Mouse (Mus musculus) embryonic facial prominence, embryonic 10.5 days (tissue): ENCODE measurements around the gene Cacna2d1. TPM values are rescaled to one million over a fixed set of nuclear protein-coding genes. Genes with fewer than 3 reads are reported as not detected.

ENCODE experiments used
- DNase-seq: peaks from one replicate; pipeline ENCODE4 v3.0.0-alpha.2; 2017; ENCODE audit warnings: low spot score
- H3K27ac ChIP-seq: fragments of 300-500 bp; sonication (generic); replicated peaks from 2 replicates; pipeline ENCODE4 v1.5.1; 2016; ENCODE audit warnings: mild to moderate bottlenecking
- H3K27me3 ChIP-seq: fragments of 300-500 bp; sonication (generic); replicated peaks from 2 replicates; pipeline ENCODE4 v1.6.1; 2016; ENCODE audit warnings: low read depth, mild to moderate bottlenecking; ENCODE audit not compliant: poor library complexity, severe bottlenecking
- H3K36me3 ChIP-seq: fragments of 300-500 bp; sonication (generic); replicated peaks from 2 replicates; pipeline ENCODE4 v1.6.1; 2016; ENCODE audit warnings: mild to moderate bottlenecking, moderate library complexity
- H3K4me1 ChIP-seq: fragments of 300-500 bp; sonication (generic); 2 replicates; pipeline ENCODE4 v1.6.1; 2016
- H3K4me3 ChIP-seq: fragments of 300-500 bp; sonication (generic); 2 replicates; pipeline ENCODE4 v1.5.1; 2016; ENCODE audit warnings: mild to moderate bottlenecking, moderate library complexity
- H3K9me3 ChIP-seq: fragments of 300-500 bp; sonication (generic); 2 replicates; pipeline ENCODE4 v1.6.1; 2016; ENCODE audit warnings: mild to moderate bottlenecking
- WGBS: fragments of 180-500 bp; shearing (Covaris S2); methylation state at CpG from one replicate; pipeline ENCODE4 v1.1.7; 2016; 5-methylcytosine and 5-hydroxymethylcytosine counted together
- polyA plus RNA-seq: library from polyadenylated mRNA; unstranded; fragments of >200 nt; fragmentation: Nextera tagmentation; extraction: Ambion mirVana; gene quantifications from 2 replicates; pipeline ENCODE4 v1.2.1, GENCODE M21; 2016

Cacna2d1 gene
- polyA plus RNA-seq, 1 experiment from 2014 or later, result 8.2 TPM

GRCm38 (mm10) chr5:16136839-16137238 is 202.3 kb downstream of the Cacna2d1 start:
- Histone ChIP-seq H3K36me3 (no peaks in the 10 kb centered on the region), H3K4me3 (no peak overlapping the region), H3K4me1 (no peaks in the 10 kb centered on the region), H3K9me3 (no peaks in the 10 kb centered on the region), H3K27me3 (no peaks in the 10 kb centered on the region), H3K27ac (no peak overlapping the region)
- 91% methylated on average over 2 of the region's 2 CpGs for WGBS
- DNase-seq, result no peak

GRCm38 (mm10) chr5:16146602-16147001 is 212.1 kb downstream of the Cacna2d1 start:
- Histone ChIP-seq H3K27me3 (no peaks in the 10 kb centered on the region), H3K27ac (no peak overlapping the region), H3K36me3 (no peaks in the 10 kb centered on the region), H3K9me3 (no peaks in the 10 kb centered on the region), H3K4me1 (no peaks in the 10 kb centered on the region), H3K4me3 (no peak overlapping the region)
- no peak for DNase-seq
- 92% methylated on average over 1 of the region's 1 CpGs for WGBS

- DNase-seq, result no peak
- H3K4me3 ChIP-seq, result no peak overlapping the region
- H3K9me3 ChIP-seq, result no peaks in the 10 kb centered on the region
- H3K4me1 ChIP-seq, result no peaks in the 10 kb centered on the region
- H3K27me3 ChIP-seq, result no peaks in the 10 kb centered on the region
- WGBS, result 78% methylated on average over 6 of the region's 6 CpGs
- no peak overlapping the region for H3K27ac ChIP-seq
- no peaks in the 10 kb centered on the region for H3K36me3 ChIP-seq
Observed at GRCm38 (mm10) chr5:16155375-16156284, 221.1 kb downstream of the Cacna2d1 start.

GRCm38 (mm10) chr5:16163270-16163669 is 228.8 kb downstream of the Cacna2d1 start:
- DNase-seq, result no peak
- H3K4me1 ChIP-seq, result no peaks in the 10 kb centered on the region
- H3K36me3 ChIP-seq, result no peaks in the 10 kb centered on the region
- H3K27me3 ChIP-seq, result no peaks in the 10 kb centered on the region
- no peak overlapping the region for H3K27ac ChIP-seq
- no peak overlapping the region for H3K4me3 ChIP-seq
- H3K9me3 ChIP-seq, result no peaks in the 10 kb centered on the region

GRCm38 (mm10) chr5:16166117-16166867 is 231.8 kb downstream of the Cacna2d1 start:
- Histone ChIP-seq H3K36me3 (no peaks in the 10 kb centered on the region), H3K9me3 (no peaks in the 10 kb centered on the region), H3K27ac (no peak overlapping the region), H3K4me1 (no peaks in the 10 kb centered on the region), H3K27me3 (no peaks in the 10 kb centered on the region), H3K4me3 (no peak overlapping the region)
- 79% methylated on average over 12 of the region's 12 CpGs for WGBS
- no peak for DNase-seq

- DNase-seq, result no peak
- H3K36me3 ChIP-seq, result no peaks in the 10 kb centered on the region
- H3K27me3 ChIP-seq, result no peaks in the 10 kb centered on the region
- no peaks in the 10 kb centered on the region for H3K9me3 ChIP-seq
- 81% methylated on average over 1 of the region's 1 CpGs for WGBS
- no peak overlapping the region for H3K4me3 ChIP-seq
- H3K4me1 ChIP-seq, result no peaks in the 10 kb centered on the region
- no peak overlapping the region for H3K27ac ChIP-seq
Observed at GRCm38 (mm10) chr5:16166868-16167267, 232.4 kb downstream of the Cacna2d1 start.

- WGBS, result 92% methylated on average over 7 of the region's 7 CpGs
- H3K36me3 ChIP-seq, result no peaks in the 10 kb centered on the region
- no peak overlapping the region for H3K4me3 ChIP-seq
- H3K27ac ChIP-seq, result no peak overlapping the region
- no peaks in the 10 kb centered on the region for H3K4me1 ChIP-seq
- no peak for DNase-seq
- H3K27me3 ChIP-seq, result no peaks in the 10 kb centered on the region
- H3K9me3 ChIP-seq, result no peaks in the 10 kb centered on the region
Observed at GRCm38 (mm10) chr5:16181041-16181440, 246.6 kb downstream of the Cacna2d1 start.

GRCm38 (mm10) chr5:16184064-16184463 is 249.6 kb downstream of the Cacna2d1 start:
- Histone ChIP-seq H3K9me3 (no peaks in the 10 kb centered on the region), H3K27me3 (no peaks in the 10 kb centered on the region), H3K36me3 (no peaks in the 10 kb centered on the region), H3K4me1 (no peaks in the 10 kb centered on the region), H3K27ac (no peak overlapping the region), H3K4me3 (no peak overlapping the region)
- 94% methylated on average over 1 of the region's 1 CpGs for WGBS
- DNase-seq, result no peak

GRCm38 (mm10) chr5:16187931-16188330 is 253.4 kb downstream of the Cacna2d1 start:
- no peaks in the 10 kb centered on the region for H3K9me3 ChIP-seq
- H3K36me3 ChIP-seq, result no peaks in the 10 kb centered on the region
- WGBS, result 56% methylated on average over 3 of the region's 3 CpGs
- H3K4me3 ChIP-seq, result no peak overlapping the region
- no peaks in the 10 kb centered on the region for H3K4me1 ChIP-seq
- no peak overlapping the region for H3K27ac ChIP-seq
- H3K27me3 ChIP-seq, result no peaks in the 10 kb centered on the region
- DNase-seq, result no peak

- Histone ChIP-seq H3K36me3 (no peaks in the 10 kb centered on the region), H3K9me3 (no peaks in the 10 kb centered on the region), H3K27ac (no peak overlapping the region), H3K4me1 (no peaks in the 10 kb centered on the region), H3K27me3 (no peaks in the 10 kb centered on the region), H3K4me3 (no peak overlapping the region)
- WGBS, result 75% methylated on average over 4 of the region's 4 CpGs
- DNase-seq, result no peak
Observed at GRCm38 (mm10) chr5:16189878-16190277, 255.4 kb downstream of the Cacna2d1 start.

- H3K36me3 ChIP-seq, result no peaks in the 10 kb centered on the region
- no peak overlapping the region for H3K27ac ChIP-seq
- no peaks in the 10 kb centered on the region for H3K9me3 ChIP-seq
- no peaks in the 10 kb centered on the region for H3K4me1 ChIP-seq
- no peaks in the 10 kb centered on the region for H3K27me3 ChIP-seq
- H3K4me3 ChIP-seq, result no peak overlapping the region
- DNase-seq, result no peak
- WGBS, result 86% methylated on average over 3 of the region's 3 CpGs
Observed at GRCm38 (mm10) chr5:16191165-16191564, 256.7 kb downstream of the Cacna2d1 start.

- no peaks in the 10 kb centered on the region for H3K27me3 ChIP-seq
- no peaks in the 10 kb centered on the region for H3K36me3 ChIP-seq
- DNase-seq, result no peak
- WGBS, result 44% methylated on average over 2 of the region's 2 CpGs
- no peaks in the 10 kb centered on the region for H3K4me1 ChIP-seq
- no peak overlapping the region for H3K27ac ChIP-seq
- H3K4me3 ChIP-seq, result no peak overlapping the region
- no peaks in the 10 kb centered on the region for H3K9me3 ChIP-seq
Observed at GRCm38 (mm10) chr5:16199816-16200215, 265.3 kb downstream of the Cacna2d1 start.

- no peaks in the 10 kb centered on the region for H3K36me3 ChIP-seq
- H3K4me3 ChIP-seq, result no peak overlapping the region
- no peaks in the 10 kb centered on the region for H3K27me3 ChIP-seq
- WGBS, result 78% methylated on average over 4 of the region's 4 CpGs
- no peaks in the 10 kb centered on the region for H3K9me3 ChIP-seq
- H3K27ac ChIP-seq, result no peak overlapping the region
- DNase-seq, result no peak
- peaks cover 4% of the 10 kb centered on the region; the same call in 1 of the 2 replicates for H3K4me1 ChIP-seq
Observed at GRCm38 (mm10) chr5:16221960-16222359, 287.5 kb downstream of the Cacna2d1 start.
